In genomic region chr2:78388001-78388400, GRCm38 (mm10) we compare ENCODE assay signal across 16 mouse cellular contexts.
DNase-seq lines count a peak whose midpoint lies in the region; ATAC-seq and TF ChIP-seq lines count a peak whose summit lies in the region.
"Had no signal": no experiment of that assay in that cellular context is flagged by ENCODE, and none has a peak within 500 bp of the region (broad histone marks: within the 10 kb centered on the region; RNA-seq: fewer than 3 reads in every experiment).

No protein-coding gene starts in this region.

- peak; percentile 74 for DNase-seq in brain, adult 2 months (ENCODE audit: low read depth, low spot score)
- DNase-seq in forebrain, postnatal 0 days = peak; percentile 36
- DNase-seq in layer of hippocampus, adult 9-10 months (ENCODE audit: low spot score) = peak; percentile 21
- DNase-seq in left cerebral cortex, postnatal 36 days (ENCODE audit: low spot score in 2 of 2) = peak; percentile 18 to 37
- DNase-seq in lung, postnatal 0 days (ENCODE audit: low spot score) = no peak
- DNase-seq in kidney, postnatal 14 days = no peak
- DNase-seq: heart, adult 11 months; kidney, postnatal 36 days; thymus, postnatal 25 days had no signal

- H3K27me3 ChIP-seq in forebrain, postnatal 0 days (ENCODE audit: insufficient read depth, low read length) = no peaks in the 10 kb centered on the region
- no peaks in the 10 kb centered on the region for H3K27me3 ChIP-seq in kidney, embryonic 16.5 days (ENCODE audit: insufficient read depth, low read length)
- no peaks in the 10 kb centered on the region for H3K27me3 ChIP-seq in lung, postnatal 0 days (replicated peaks; ENCODE audit: insufficient read depth, low read length)
- H3K27me3 ChIP-seq: midbrain, embryonic 13.5 days; neural tube, embryonic 13.5 days; stomach, embryonic 15.5 days had no signal

- H3K4me2 ChIP-seq in forebrain, postnatal 0 days (ENCODE audit: low read depth) = no peak overlapping the region
- no peak overlapping the region for H3K4me2 ChIP-seq in kidney, embryonic 16.5 days (replicated peaks; ENCODE audit: low read depth, low read length)
- no peak overlapping the region for H3K4me2 ChIP-seq in lung, postnatal 0 days (replicated peaks; ENCODE audit: low read depth, low read length)
- H3K4me2 ChIP-seq: midbrain, embryonic 13.5 days; neural tube, embryonic 13.5 days; stomach, embryonic 15.5 days had no signal

- H3K9ac ChIP-seq in forebrain, postnatal 0 days = no peak overlapping the region
- no peak overlapping the region for H3K9ac ChIP-seq in kidney, embryonic 16.5 days (replicated peaks; ENCODE audit: low read length)
- no peak overlapping the region for H3K9ac ChIP-seq in lung, postnatal 0 days (replicated peaks; ENCODE audit: low read depth)
- H3K9ac ChIP-seq: midbrain, embryonic 13.5 days; neural tube, embryonic 13.5 days; stomach, embryonic 15.5 days had no signal

- TF ChIP-seq EP300 in lung, postnatal 0 days (IDR thresholded peaks at IDR 0.05) = no peak

- ATAC-seq in forebrain, postnatal 0 days = peak; percentile 64
- ATAC-seq in CD4-positive, CD25-positive, alpha-beta regulatory T cell, adult 4 months = no peak
- ATAC-seq in kidney, embryonic 16.5 days (ENCODE audit: low FRiP score, low TSS enrichment) = no peak
- ATAC-seq in lung, postnatal 0 days = no peak
- ATAC-seq: activated CD4-positive, CD25-positive, alpha-beta regulatory T cell, adult 4 months; midbrain, embryonic 13.5 days had no signal

- H3K36me3 ChIP-seq in forebrain, postnatal 0 days (ENCODE audit: insufficient read depth) = no peaks in the 10 kb centered on the region
- no peaks in the 10 kb centered on the region for H3K36me3 ChIP-seq in kidney, embryonic 16.5 days (ENCODE audit: insufficient read depth, low read length)
- H3K36me3 ChIP-seq in lung, postnatal 0 days (ENCODE audit: insufficient read depth, low read length) = no peaks in the 10 kb centered on the region
- H3K36me3 ChIP-seq: embryonic facial prominence, embryonic 10.5 days; midbrain, embryonic 13.5 days; neural tube, embryonic 13.5 days; stomach, embryonic 15.5 days had no signal

- 75% methylated on average over 4 of the region's 4 CpGs for whole genome bisulfite sequencing in forebrain, postnatal 0 days
- WGBS in kidney, embryonic 16.5 days = 52% methylated on average over 4 of the region's 4 CpGs
- WGBS in lung, postnatal 0 days = 54% methylated on average over 4 of the region's 4 CpGs

- intact Hi-C loops in left cerebral cortex, postnatal 36 days (cut with DNase I) = no loop called here

- no peak overlapping the region for H3K4me3 ChIP-seq in forebrain, postnatal 0 days (ENCODE audit: low read depth, low read length)
- no peak overlapping the region for H3K4me3 ChIP-seq in kidney, embryonic 16.5 days (ENCODE audit: low read length)
- no peak overlapping the region for H3K4me3 ChIP-seq in lung, postnatal 0 days (ENCODE audit: low read depth, low read length)
- H3K4me3 ChIP-seq: embryonic facial prominence, embryonic 10.5 days; midbrain, embryonic 13.5 days; neural tube, embryonic 13.5 days; stomach, embryonic 15.5 days had no signal

- no peaks in the 10 kb centered on the region for H3K9me3 ChIP-seq in forebrain, postnatal 0 days (ENCODE audit: low read length)
- no peaks in the 10 kb centered on the region for H3K9me3 ChIP-seq in kidney, embryonic 16.5 days (ENCODE audit: low read length)
- H3K9me3 ChIP-seq in lung, postnatal 0 days (ENCODE audit: low read length) = no peaks in the 10 kb centered on the region
- H3K9me3 ChIP-seq: embryonic facial prominence, embryonic 10.5 days; midbrain, embryonic 13.5 days; neural tube, embryonic 13.5 days; stomach, embryonic 15.5 days had no signal

- H3K4me1 ChIP-seq in forebrain, postnatal 0 days (ENCODE audit: insufficient read depth) = no peaks in the 10 kb centered on the region
- no peaks in the 10 kb centered on the region for H3K4me1 ChIP-seq in kidney, embryonic 16.5 days (ENCODE audit: insufficient read depth, low read length)
- no peaks in the 10 kb centered on the region for H3K4me1 ChIP-seq in lung, postnatal 0 days (ENCODE audit: insufficient read depth, low read depth, low read length)
- H3K4me1 ChIP-seq: embryonic facial prominence, embryonic 10.5 days; stomach, embryonic 15.5 days had no signal

- TF ChIP-seq CTCF in forebrain, postnatal 0 days (IDR thresholded peaks at IDR 0.05; ENCODE audit: low read depth) = no peak
- TF ChIP-seq CTCF in lung, postnatal 0 days (IDR thresholded peaks at IDR 0.05) = no peak

- no peak overlapping the region for H3K27ac ChIP-seq in forebrain, postnatal 0 days (ENCODE audit: low read depth, low read length)
- no peak overlapping the region for H3K27ac ChIP-seq in kidney, embryonic 16.5 days (ENCODE audit: low read length)
- no peak overlapping the region for H3K27ac ChIP-seq in lung, postnatal 0 days (ENCODE audit: low read length)
- H3K27ac ChIP-seq: embryonic facial prominence, embryonic 10.5 days; midbrain, embryonic 13.5 days; neural tube, embryonic 13.5 days; stomach, embryonic 15.5 days had no signal

Comparison
In these comparisons a context has a peak if more than half of its experiments do, and no peak if none do; other contexts are left out.
1. DNase-seq: peak in brain, adult 2 months (single experiment), forebrain, postnatal 0 days (single experiment), layer of hippocampus, adult 9-10 months (single experiment) and left cerebral cortex, postnatal 36 days (2 of 2); none in lung, postnatal 0 days (single experiment) and kidney, postnatal 14 days (single experiment).